Mouse (Mus musculus) 3134 (cell line): ENCODE measurements at regions not wholly inside any gene's neighbourhood (a gene's known extent, or its start where the extent isn't known, plus 50 kb on each side); places are given as distances from the start of the nearest gene placed in this dataset.

Experiments used
- DNase-seq: peaks from one replicate; pipeline ENCODE4 v3.0.0-alpha.2; 2011; ENCODE audit warnings: low spot score; ENCODE audit not compliant: insufficient read length; ENCODE audit errors: extremely low read depth

GRCm38 (mm10) chr8:18328521-18328920 lies 649.5 kb downstream of the Defb40 start:
- no peak for DNase-seq

- DNase-seq = no peak
These were observed 661.6 kb downstream of the Defb40 start for GRCm38 (mm10) chr8:18316488-18316887.

- DNase-seq = no peak
These were observed 666.5 kb downstream of the Defb40 start for GRCm38 (mm10) chr8:18311597-18311996.

GRCm38 (mm10) chr8:18310927-18311326 lies 667.1 kb downstream of the Defb40 start:
- no peak for DNase-seq

- DNase-seq = no peak
These were observed 690.4 kb downstream of the Defb40 start for GRCm38 (mm10) chr8:18287536-18288237.

GRCm38 (mm10) chr8:18279932-18280331 lies 698.1 kb downstream of the Defb40 start:
- DNase-seq = no peak

- no peak for DNase-seq
These were observed 709.8 kb downstream of the Defb40 start for GRCm38 (mm10) chr8:18268301-18268700.

- no peak for DNase-seq
These were observed 719.6 kb downstream of the Defb40 start for GRCm38 (mm10) chr8:18258287-18258961.

- no peak for DNase-seq
These were observed 731.8 kb downstream of the Defb40 start for GRCm38 (mm10) chr8:18246299-18246698.

- no peak for DNase-seq
These were observed 760.5 kb downstream of the Defb40 start for GRCm38 (mm10) chr8:18217599-18217998.

GRCm38 (mm10) chr8:18217192-18217591 lies 760.9 kb downstream of the Defb40 start:
- no peak for DNase-seq

GRCm38 (mm10) chr8:18216516-18216915 lies 761.5 kb downstream of the Defb40 start:
- no peak for DNase-seq

- DNase-seq = no peak
These were observed 768.0 kb downstream of the Defb40 start for GRCm38 (mm10) chr8:18210067-18210466.

- no peak for DNase-seq
These were observed 769.4 kb downstream of the Defb40 start for GRCm38 (mm10) chr8:18208658-18209057.

GRCm38 (mm10) chr8:18187486-18187885 lies 790.6 kb downstream of the Defb40 start:
- DNase-seq = no peak

- DNase-seq = no peak
These were observed 802.4 kb downstream of the Defb40 start for GRCm38 (mm10) chr8:18175544-18176092.

- no peak for DNase-seq
These were observed 819.4 kb downstream of the Defb40 start for GRCm38 (mm10) chr8:18158619-18159018.

- no peak for DNase-seq
These were observed 862.6 kb downstream of the Defb40 start for GRCm38 (mm10) chr8:18115333-18116044.

- DNase-seq = no peak
These were observed 864.8 kb downstream of the Defb40 start for GRCm38 (mm10) chr8:18113262-18113661.

GRCm38 (mm10) chr8:18109480-18109879 lies 868.6 kb downstream of the Defb40 start:
- DNase-seq = no peak

- DNase-seq = no peak
These were observed 871.2 kb downstream of the Defb40 start for GRCm38 (mm10) chr8:18106827-18107226.
